Mouse (Mus musculus): Measurements from ENCODE around the gene Dapk2.

- TF ChIP-seq GATA1 (IDR thresholded peaks at IDR 0.05; ENCODE audit: low read length) (no peak), TAL1 (IDR thresholded peaks at IDR 0.05; ENCODE audit: low read length) (no peak)
Observed at GRCm38 (mm10) chr9:66283565-66284203, 125.7 kb downstream of the Dapk2 start.
